Mouse (Mus musculus) right cerebral cortex, postnatal 36 days (tissue): ENCODE data around the gene Celf3.

Experiments
- DNase-seq, 2 experiments: peaks; one replicate each; pipeline ENCODE4 v3.0.0; 2022; ENCODE audit warnings: low spot score in 2 of 2, mixed read lengths in 1 of 2

Celf3 gene

DNA sequence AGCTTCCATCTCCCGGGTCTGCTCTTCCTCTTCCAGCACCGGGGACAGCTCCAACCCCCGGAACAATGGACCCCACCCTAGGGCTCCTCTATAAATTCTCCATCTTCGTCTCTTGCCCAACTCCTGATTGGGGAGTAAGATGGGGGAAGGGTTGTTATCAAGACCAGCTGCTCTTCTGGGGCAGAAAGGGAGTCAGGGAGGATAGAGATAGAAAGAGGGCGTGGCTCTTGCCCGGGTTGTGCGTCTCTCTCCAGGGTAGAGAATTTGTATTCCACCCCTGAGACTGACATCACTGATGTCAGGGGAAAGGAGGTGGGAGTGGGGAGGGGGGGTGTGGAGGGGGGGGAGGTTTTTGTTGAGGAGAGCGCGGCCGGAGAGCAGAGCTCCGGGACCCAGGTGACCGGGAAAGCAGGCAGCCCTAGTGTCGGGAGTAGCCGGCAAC lies at the start of gene Celf3:
Gene Celf3, plus strand, starts transcription at position 315 of the 442 bp plus-strand sequence.
- DNase-seq: peak in 1 of 2 experiments; percentile 77

DNA sequence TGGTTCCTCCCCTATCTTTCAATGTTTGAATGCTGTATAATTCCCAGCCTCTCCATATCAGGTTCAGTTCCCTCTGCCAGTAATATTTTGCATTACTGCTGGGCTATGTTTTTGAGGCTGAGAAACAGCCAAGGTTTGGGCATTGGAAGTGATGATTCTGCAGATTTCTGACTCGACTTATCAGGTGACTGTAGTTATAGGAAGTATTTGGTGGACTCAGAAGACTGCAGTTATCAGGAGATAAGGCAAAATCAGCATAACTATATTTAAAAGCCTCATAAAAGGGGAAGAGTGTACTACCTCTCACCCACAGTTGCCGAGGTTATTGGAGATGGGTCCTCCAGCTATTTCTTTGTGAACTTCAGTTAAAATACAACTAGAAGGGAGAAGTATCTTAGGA lies 47.1 kb upstream of the Celf3 start:
- DNase-seq: no peak

DNA sequence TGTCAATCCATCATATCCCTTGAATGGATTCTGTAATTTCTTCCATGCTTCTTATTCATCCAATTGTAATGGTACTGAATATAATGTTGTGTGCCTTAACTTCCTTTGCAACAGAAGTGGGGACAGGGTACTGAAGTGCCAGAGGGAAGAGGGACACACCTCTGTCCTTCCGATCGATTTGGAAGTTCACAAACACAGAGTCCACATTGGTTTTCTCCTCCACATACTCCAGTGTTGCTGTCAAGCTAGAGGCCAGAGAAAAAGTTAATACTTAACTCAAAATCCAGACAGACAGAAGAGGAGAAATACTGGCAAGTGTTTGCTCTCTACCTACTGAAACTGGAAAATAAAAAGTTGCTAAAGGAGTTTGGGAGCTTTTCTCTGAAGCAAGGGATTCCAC lies 43.8 kb upstream of the Celf3 start:
- no peak for DNase-seq

DNA sequence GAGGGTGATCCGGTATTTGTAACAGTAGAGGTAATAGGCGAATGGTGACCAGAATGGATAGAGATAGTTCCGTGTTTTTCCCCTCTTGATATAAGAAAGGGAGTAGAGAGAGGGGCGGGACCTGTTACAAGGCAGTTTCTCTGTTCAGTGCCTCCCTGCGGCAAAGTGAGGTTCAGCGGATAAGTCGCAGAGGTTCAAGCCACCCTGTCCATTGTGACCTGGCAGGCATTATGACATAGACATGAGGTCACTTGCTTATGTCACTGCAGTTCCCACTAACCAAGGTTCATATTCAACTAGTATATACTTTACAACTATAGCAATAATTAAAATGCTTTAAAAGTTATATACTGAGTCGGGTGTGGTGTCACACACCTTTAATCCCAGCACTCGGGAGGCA lies 41.7 kb upstream of the Celf3 start:
- DNase-seq: no peak

DNA sequence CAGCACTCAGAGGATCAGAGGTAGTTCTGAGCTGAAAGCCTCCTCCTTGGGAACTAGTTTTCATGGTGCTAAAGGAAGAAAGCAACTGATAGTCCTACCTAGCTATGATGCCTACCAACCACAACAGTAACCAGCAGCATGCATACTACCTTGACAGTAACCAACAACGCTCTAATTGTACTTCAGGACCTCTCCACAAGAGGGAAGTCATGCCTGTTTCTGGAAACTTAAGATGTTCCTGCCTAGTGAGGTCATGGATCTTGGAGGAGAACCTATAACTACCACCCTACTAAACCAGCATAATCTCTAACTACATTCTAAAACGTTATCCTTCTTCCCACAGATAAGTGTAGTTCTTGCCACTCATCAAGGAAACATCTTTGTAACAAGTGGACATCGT lies 36.9 kb upstream of the Celf3 start:
- DNase-seq: no peak

DNA sequence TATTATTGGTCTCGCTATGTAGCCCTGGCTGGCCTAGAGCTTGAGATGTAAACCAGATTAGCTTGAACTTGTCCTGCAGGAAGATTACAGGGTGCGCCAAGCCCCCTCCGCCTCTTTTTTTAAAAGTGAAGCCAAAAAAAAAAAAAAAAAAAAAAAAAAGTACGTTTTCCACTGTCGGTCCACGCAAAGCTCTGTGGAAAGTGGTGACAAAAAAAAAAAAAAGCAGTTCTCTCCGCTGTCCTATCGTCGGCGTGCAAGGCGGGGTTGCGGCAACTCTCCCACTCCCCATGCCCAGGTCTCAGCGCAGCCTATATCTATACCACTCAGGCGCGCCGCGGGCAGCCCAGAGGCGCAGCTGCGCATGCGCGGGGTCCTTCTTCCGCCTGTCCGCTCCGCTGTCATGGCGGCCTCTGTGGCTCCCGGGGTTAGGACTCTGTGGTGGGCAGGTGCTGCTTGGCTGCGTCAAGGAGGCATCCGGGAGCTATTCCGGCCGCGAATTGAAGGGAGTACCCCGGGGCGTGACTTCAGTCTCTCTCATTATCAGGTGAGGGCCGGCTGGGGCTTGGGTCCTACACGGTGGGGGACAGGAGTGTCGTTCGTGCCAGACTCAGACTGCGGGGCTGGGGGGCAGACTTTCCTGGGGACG lies 35.0 kb upstream of the Celf3 start, which contains the start of gene Mrpl9:
Gene Mrpl9, plus strand, starts transcription at position 368 of the 646 bp plus-strand sequence.
- peak; percentile 91 for DNase-seq

DNA sequence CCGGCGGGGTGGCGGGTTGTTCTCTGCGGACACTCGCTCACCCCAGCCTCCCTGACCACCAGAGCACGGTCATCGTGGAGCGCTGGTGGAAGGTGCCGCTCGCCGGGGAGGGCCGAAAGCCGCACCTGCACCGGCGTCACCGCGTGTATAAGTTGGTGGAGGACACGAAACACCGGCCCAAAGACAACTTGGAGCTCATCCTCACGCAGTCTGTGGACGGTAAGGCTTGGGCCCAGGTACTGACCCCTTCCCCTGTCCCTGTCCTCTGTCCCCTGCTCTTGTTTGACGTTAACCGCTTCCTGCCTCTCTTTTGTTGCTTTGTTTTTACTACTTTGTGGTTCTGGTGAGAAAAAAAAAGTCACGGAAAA lies 34.5 kb upstream of the Celf3 start, which contains the start of gene Oaz3:
Gene Oaz3, minus strand, starts transcription at position 319 of the 368 bp plus-strand sequence.
- peak in 1 of 2 experiments; percentile 12 for DNase-seq

DNA sequence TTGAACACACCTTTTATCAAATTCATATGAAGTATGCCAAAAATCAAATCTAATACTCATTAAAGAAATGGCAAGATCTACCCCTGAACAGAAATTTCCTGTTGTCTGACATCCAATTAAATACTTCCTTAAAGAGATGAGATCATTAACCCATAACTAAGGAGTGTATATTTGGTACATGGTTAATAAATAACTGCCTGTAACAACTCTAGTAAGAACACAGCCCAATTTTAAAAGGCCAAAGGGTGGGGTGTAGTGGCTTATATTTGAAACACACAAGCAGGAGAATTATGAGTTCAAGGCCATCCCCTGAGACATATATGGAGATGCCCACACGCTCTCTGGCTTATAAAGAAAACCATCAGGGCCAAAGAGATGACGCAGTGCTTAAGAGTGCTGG lies 28.7 kb upstream of the Celf3 start:
- DNase-seq: no peak

DNA sequence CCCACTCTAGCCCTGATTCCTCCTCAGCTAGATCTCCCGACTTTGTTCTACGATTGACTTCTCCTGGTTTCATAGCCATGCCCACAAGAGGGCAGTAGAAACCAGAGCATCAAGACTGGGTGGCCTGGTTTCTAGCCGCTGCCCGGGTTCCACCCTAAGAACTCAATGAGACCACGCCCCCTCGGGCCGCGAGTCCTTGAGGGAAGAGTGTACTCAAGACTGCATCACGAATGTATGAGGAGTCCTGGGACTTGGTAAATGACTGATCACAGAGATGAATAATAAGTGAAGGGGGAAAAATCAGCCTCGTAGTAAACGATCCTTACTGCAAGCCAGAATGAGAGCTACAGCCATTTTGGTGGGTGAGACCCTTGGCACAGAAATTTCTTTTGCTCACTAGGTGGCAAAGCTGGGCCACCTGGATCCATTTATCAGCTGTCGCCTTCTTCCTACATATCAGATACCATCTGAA lies 21.5 kb upstream of the Celf3 start:
- peak; percentile 64 to 77 for DNase-seq

DNA sequence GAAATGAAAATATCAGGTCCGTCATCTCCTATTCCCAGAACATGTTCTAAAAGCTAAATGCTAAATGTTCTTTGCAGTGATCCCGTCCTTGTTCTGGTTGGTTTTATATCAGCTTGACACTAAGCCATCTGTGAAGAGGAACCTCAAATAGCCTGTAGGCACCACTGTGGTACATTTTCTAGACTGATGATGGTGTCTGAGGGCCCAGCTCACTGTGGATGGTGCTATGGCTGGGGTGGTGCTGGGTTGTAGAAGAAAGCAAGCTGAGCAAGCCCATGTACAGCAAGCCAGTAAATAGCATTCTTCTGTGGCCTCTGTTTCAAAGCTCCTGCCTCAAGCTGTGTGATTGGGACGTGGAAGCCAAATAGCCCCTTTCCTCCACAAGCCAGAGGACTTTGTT lies 21.0 kb upstream of the Celf3 start:
- no peak for DNase-seq

DNA sequence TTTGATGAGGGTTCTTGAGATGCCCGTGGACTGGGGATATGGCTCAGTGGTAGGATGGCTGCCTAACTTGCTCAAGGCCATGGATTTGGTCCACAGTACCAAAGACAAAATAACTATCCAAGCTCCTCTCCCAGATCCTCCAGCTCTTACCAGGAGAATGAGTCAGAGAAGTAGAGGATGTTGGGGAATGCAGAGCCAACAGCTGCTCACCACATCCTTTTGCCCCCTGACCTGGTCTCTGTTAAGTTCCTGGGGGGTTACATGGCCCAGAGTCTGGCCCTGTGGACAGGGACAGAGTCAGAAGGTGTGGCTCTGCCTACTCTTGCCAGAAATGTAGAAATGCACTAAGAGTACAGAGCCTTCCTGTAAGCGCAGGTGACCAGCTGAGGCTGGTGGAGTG lies 18.3 kb upstream of the Celf3 start:
- DNase-seq: no peak

DNA sequence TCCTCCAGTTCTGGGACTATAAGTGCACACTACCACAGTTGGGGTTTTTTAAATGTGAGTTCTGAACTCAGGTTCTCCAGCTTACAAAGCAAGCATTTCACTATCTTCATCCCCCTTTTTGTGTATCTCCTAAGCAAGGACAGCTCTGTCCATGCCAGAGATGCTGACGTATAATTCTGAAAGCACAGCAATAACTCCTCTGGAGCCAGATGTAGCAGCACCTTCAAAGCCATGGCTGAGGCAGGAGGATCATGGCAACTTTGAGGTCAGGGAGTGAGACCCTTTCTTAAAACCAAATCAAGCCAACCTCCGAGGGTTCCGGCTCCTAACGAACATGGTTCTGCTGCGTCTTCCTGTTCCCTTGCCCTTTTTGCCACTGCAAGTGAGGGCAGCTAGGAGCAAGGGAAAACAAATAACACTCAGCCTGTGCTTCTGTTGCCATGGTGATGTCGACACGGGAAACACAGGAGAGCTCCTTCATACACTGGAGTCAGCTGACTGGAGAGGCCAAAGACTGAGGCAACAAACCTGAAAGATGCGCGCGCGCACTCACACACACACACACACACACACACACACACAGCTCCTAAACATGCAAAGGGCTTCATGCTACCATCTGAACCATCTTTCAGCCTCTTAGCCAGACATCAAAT lies 14.0 kb upstream of the Celf3 start:
- no peak for DNase-seq

DNA sequence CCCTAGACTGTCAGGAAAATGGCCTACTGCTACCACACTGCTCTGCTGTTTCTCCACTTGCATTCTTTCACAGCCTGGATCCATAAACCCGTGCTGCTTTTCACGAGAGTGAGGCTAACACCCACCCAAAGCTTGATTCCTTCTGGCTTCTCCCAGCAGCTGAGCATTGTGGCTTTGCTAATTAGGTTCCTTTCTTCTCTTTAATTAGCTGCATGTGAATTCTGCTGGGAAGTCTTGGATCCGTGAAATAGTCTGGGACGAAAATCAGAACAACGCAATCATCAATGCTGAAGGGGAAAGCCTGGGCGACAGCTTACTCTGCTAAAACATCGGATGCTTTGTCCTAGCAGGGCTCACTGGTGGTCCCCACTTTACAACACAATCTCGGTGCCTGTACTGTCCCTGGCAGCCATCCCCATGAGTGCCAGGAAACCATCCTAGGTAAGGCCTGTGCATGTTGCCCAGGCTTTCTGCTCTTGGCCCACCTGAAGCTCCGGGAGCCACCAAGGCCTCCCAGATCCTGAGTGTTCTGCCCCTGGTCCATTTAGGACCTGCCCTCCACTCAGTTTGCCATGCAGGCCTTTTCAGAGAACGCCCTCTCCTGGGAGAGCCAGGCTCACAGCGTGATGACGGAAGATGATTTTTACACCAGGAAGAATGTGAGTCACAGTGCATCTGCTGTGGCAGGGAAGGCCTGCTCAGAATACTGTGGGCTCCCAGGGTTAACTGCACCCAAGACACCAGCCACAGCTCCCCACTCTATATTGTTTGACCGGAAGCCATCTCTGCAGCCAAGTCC lies 12.3 kb upstream of the Celf3 start:
- peak; percentile 66 to 74 for DNase-seq

DNA sequence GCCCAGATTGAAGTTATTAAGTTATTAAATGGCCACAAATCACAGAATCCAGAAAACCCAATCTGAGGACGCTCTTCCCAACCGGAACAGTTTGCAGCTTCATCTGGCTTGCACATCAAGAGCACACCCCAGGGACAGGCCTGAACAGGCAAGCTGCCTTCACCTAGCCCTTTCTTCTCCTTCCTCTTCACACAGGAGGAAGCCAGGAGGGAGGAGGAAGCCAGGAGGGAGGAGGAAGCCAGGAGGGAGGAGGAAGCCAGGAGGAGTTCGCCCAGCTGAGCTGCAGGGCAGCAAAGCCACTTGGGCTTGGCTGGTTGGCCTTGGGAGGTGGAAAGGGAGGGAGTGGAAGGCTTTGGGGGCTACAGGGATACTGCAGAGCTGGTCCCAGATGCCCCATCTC lies 9.2 kb upstream of the Celf3 start:
- DNase-seq: no peak

DNA sequence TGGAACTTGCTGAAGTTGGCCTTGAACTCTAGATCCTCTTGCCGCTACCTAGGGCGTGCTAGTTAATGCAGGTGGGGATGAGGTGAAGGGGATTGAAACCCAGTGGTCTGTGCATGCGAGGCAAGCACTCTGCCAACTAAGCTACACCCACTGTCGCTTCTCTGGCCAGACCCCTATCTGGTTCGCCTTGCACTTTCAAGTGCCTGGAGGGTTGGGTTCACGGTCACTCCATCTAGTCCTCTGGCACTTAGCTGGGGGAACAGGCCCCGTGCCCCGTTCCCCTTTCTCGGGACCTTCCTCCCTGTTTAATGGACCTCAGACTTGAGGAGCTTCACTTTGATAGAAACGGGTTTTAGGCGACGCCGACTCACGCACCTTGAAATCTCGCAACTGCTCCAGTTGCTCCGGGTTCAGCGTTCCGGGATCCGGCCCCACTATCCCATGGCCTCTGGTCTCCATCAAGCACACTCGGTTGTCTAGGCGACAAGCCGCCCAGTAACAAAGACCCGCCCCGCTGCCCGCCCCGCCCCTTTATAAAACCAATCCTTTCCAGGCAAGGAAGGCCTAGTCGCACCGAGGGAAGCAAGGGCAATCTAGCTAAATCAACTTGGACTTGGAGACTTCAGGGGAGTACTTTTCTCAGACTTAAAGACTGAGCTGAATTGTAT lies 5.5 kb upstream of the Celf3 start:
- DNase-seq: no peak

DNA sequence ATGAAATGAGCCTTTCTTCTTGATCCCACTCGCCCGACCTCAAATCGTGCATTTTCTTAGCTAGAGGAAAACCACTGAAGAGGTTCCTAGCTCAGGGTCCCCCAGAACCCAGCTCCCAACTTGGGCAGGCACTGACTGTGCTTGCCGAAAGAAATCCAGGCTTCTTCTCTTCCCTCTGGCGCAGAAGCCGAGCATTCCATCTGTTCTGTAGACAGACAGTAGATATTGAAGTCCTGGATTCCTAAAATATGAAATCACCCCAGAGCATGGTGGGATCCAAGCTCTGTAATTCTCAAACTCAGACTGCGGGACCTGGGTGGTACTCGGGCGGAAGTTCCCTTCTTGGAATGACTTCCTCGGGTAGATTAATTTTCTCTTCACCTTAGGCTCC lies 5.0 kb upstream of the Celf3 start:
- no peak for DNase-seq

DNA sequence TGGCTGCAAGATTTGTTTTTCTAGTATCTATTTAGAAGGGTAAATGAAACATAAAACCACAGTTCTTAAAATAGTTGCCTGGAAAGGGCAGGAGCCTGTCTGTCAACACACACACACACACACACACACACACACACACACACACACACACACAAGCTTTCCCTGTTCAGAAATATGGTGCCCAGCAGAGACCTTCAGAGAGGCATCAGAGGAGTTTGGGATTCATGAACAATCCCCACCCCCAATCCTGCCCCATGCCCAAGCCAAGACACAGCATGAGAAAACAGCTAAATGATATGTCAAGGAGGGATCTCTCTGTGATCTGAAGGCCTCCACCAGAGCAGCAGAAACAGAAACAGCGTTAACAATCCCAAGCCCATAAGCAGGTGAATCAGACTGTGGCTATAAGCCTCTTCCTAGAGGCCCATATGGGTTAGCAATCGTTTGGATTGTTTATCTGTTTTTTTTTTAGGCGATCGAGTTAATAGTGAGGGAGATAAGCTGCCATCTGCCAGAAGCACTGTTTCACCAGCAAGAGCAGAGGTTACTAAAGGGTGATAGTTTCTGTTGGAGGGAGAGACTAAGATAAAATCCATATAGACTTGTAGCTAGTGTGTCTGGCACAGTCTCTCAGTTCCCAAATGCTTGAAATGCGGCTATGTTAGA lies 4.4 kb upstream of the Celf3 start:
- DNase-seq: no peak

DNA sequence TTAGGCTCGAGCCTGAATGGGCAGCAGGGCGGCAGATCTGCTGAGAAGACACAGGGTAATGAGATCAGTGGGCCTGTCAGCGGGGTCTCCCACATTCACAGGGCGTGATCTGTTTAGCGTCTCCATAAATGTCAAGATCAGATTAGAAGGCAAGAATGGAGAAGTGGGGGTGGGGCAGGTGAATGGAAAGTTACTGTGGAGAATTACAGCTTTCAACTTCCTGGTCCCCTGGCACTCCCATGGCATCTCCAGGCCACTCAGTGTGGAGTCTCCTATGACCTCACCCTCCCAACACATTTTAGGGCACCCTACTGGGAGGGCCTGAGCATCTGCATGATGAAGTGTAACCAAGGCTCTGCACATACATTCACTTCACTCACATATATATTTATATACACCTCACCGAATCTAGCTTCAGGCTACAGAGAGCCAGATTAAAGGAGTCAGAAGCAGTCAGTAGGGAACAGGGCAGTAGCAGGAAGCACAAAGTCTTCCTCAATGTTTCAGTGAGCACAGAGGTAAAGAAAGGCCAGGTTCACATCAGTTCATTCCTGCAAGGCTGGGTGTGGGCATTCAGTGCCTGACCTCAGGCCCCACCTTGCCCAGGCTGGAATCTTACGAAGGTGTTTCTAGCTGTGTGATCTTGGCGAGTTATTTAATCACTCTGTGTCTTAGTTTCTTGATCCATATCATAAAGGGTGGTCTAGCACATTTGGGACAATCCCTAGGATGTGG lies 1.6 kb upstream of the Celf3 start:
- no peak for DNase-seq

DNA sequence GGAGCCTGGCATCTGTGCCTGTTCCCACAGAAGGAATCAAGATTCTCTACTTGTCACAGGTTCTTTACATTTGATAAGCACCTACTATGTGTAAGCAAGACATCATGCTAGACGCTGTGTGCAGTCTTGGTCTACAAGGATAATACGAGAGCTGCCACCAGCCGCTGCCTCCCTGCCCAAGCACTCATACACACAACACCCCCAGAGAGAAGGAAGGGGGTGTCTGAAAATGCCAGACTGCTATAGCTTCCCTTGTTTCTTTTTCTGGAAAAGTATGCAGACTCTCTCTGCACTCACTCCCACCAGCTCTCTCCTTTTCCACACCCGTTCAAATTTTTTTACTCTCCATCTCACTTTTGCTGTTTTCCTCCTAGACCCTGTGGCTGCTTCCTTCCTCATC lies 651 bp upstream of the Celf3 start:
- peak; percentile 58 to 77 for DNase-seq

DNA sequence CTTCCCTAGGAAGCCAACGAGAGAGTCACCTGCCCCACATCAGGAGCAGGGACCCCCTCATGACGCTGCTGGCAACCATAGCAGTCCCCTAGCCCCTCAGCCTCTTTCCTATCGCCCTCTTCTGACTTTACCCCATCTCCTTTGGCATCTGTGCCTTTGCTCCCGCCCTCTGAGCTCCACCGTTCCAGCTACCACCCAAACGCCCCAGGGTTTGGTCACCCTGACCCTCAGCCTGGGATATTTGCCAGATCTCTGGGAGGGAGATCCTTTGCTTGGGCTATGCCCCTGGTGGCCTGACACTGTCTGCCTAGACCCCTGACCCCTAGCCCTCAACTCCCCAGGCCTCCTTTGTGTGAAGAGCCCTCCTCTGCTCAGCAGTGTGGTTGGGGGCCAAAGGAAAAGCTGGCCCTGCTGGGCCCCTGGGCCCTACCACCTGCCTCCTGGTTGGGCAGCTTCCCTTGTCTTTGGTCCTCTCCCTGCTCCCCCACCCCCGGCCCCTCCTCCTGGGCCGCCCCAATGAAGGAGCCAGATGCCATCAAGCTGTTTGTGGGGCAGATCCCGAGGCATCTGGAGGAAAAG lies 585 bp downstream of the Celf3 start:
- no peak for DNase-seq
